In the genomic region with DNA sequence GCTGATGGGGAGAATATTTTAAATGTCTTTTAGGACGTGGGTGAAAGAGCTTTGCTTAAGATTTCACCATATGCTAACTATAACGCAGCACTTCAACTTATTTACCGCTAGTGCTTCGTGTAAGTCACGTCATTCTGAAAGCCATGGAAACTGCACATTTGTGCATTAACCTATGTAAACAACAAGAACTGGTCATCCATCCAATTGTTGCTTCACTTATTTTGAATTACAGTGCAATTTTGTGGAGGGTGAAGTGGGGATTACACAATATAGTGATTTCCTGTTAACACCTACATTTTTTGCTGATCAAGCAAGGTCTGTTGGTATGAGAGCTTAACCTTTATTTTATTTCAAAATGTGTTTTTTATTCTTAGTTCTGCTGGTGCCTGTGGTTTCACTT, we compare ENCODE assay signal across 22 mouse cellular contexts.
A peak's percentile ranks its signal among the peaks of the same experiment; 100 is the strongest.
DNase-seq lines count a peak whose midpoint lies in the region; ATAC-seq and TF ChIP-seq lines count a peak whose summit lies in the region.
"Had no signal": no experiment of that assay in that cellular context is flagged by ENCODE, and none has a peak within 500 bp of the region (broad histone marks: within the 10 kb centered on the region; RNA-seq: fewer than 3 reads in every experiment).

No protein-coding gene starts in this region.

- no peak for TF ChIP-seq CTCF in lung, postnatal 0 days (IDR thresholded peaks at IDR 0.05)

- no peaks in the 10 kb centered on the region for H3K27me3 ChIP-seq in heart, embryonic 15.5 days
- no peaks in the 10 kb centered on the region for H3K27me3 ChIP-seq in lung, postnatal 0 days (replicated peaks; ENCODE audit: insufficient read depth, low read length)
- H3K27me3 ChIP-seq in limb, embryonic 15.5 days: no peaks in the 10 kb centered on the region
- H3K27me3 ChIP-seq: embryonic facial prominence, embryonic 15.5 days; forebrain, embryonic 15.5 days; hindbrain, embryonic 13.5 days; midbrain, embryonic 12.5 days; neural tube, embryonic 15.5 days had no signal

- peaks cover 24% of the 10 kb centered on the region for H3K4me1 ChIP-seq in heart, embryonic 15.5 days (replicated peaks)
- H3K4me1 ChIP-seq in lung, postnatal 0 days (ENCODE audit: insufficient read depth, low read depth, low read length): peaks cover 4% of the 10 kb centered on the region; the same call in 1 of the 2 replicates
- H3K4me1 ChIP-seq in limb, embryonic 15.5 days: peaks cover 9% of the 10 kb centered on the region; the same call in 1 of the 2 replicates

- DNase-seq in heart, postnatal 10 days: no peak
- DNase-seq in lung, postnatal 0 days (ENCODE audit: low spot score): peak; percentile 74
- DNase-seq in lung, postnatal 14 days: no peak
- no peak for DNase-seq in left cerebral cortex, postnatal 14 days (ENCODE audit: low spot score in 2 of 2)
- DNase-seq in frontal cortex, postnatal 25 days (ENCODE audit: low spot score in 2 of 2): no peak
- DNase-seq: adrenal gland, postnatal 14 days; cerebellum, adult 9-10 months; heart, postnatal 36 days; kidney, adult 8-10 months; kidney, postnatal 14 days; liver; liver, postnatal 0 days had no signal

- peak; percentile 66 for TF ChIP-seq EP300 in lung, postnatal 0 days (IDR thresholded peaks at IDR 0.05)

- peak overlapping the region; percentile 64; the same call in 1 of the 2 replicates for H3K27ac ChIP-seq in heart, embryonic 15.5 days
- peak overlapping the region; percentile 51 for H3K27ac ChIP-seq in lung, postnatal 0 days (ENCODE audit: low read length)
- 0 out of 2 replicates have a peak overlapping the region, but pooled peaks have one; percentile 54 for H3K27ac ChIP-seq in limb, embryonic 15.5 days
- H3K27ac ChIP-seq: embryonic facial prominence, embryonic 15.5 days; hindbrain, embryonic 13.5 days; midbrain, embryonic 12.5 days; neural tube, embryonic 15.5 days; stomach, postnatal 0 days had no signal

- ATAC-seq in heart, embryonic 15.5 days (replicated peaks; ENCODE audit: insufficient number of reproducible peaks, insufficient read depth, low FRiP score, low read depth): no peak
- ATAC-seq in lung, postnatal 0 days: peak; percentile 52
- 0 out of 2 replicates have a peak, but pooled peaks have one; percentile 18 for ATAC-seq in common myeloid progenitor, adult 5-6 weeks (replicated peaks; ENCODE audit: low read depth, poor library complexity, severe bottlenecking)
- ATAC-seq in limb, embryonic 15.5 days (ENCODE audit: insufficient number of reproducible peaks, low FRiP score, low TSS enrichment, low read depth): no peak
- ATAC-seq: forebrain, embryonic 15.5 days; liver, postnatal 0 days had no signal

- H3K9ac ChIP-seq in heart, embryonic 15.5 days: no peak overlapping the region
- H3K9ac ChIP-seq in lung, postnatal 0 days (replicated peaks; ENCODE audit: low read depth): no peak overlapping the region
- H3K9ac ChIP-seq in limb, embryonic 15.5 days: no peak overlapping the region
- H3K9ac ChIP-seq: embryonic facial prominence, embryonic 15.5 days; forebrain, embryonic 15.5 days; hindbrain, embryonic 13.5 days; liver, postnatal 0 days; midbrain, embryonic 12.5 days; neural tube, embryonic 15.5 days had no signal

- WGBS in heart, embryonic 15.5 days: 78% methylated on average over 5 of the region's 5 CpGs
- 42% methylated on average over 5 of the region's 5 CpGs for WGBS in lung, postnatal 0 days
- WGBS in limb, embryonic 15.5 days: 57% methylated on average over 5 of the region's 5 CpGs

- H3K4me3 ChIP-seq in heart, embryonic 15.5 days: no peak overlapping the region
- H3K4me3 ChIP-seq in lung, postnatal 0 days (ENCODE audit: low read depth, low read length): no peak overlapping the region
- no peak overlapping the region for H3K4me3 ChIP-seq in limb, embryonic 15.5 days
- H3K4me3 ChIP-seq: embryonic facial prominence, embryonic 15.5 days; forebrain, embryonic 15.5 days; heart, embryonic 10.5 days; hindbrain, embryonic 13.5 days; midbrain, embryonic 12.5 days; neural tube, embryonic 15.5 days had no signal

- H3K9me3 ChIP-seq in heart, embryonic 15.5 days (replicated peaks): no peaks in the 10 kb centered on the region
- H3K9me3 ChIP-seq in lung, postnatal 0 days (ENCODE audit: low read length): no peaks in the 10 kb centered on the region
- no peaks in the 10 kb centered on the region for H3K9me3 ChIP-seq in limb, embryonic 15.5 days
- H3K9me3 ChIP-seq: embryonic facial prominence, embryonic 15.5 days; forebrain, embryonic 15.5 days; heart, embryonic 10.5 days; hindbrain, embryonic 13.5 days; midbrain, embryonic 12.5 days; neural tube, embryonic 15.5 days had no signal

- intact Hi-C loops in heart, postnatal 10 days (cut with DNase I): no loop called here
- intact Hi-C loops in left cerebral cortex, postnatal 14 days (cut with DNase I): no loop called here

- no peaks in the 10 kb centered on the region for H3K36me3 ChIP-seq in heart, embryonic 15.5 days
- no peaks in the 10 kb centered on the region for H3K36me3 ChIP-seq in lung, postnatal 0 days (ENCODE audit: insufficient read depth, low read length)
- H3K36me3 ChIP-seq in limb, embryonic 15.5 days: no peaks in the 10 kb centered on the region
- H3K36me3 ChIP-seq: embryonic facial prominence, embryonic 15.5 days; forebrain, embryonic 15.5 days; heart, embryonic 10.5 days; hindbrain, embryonic 13.5 days; midbrain, embryonic 12.5 days; neural tube, embryonic 15.5 days had no signal

- H3K4me2 ChIP-seq in heart, embryonic 15.5 days: no peak overlapping the region
- no peak overlapping the region for H3K4me2 ChIP-seq in lung, postnatal 0 days (replicated peaks; ENCODE audit: low read depth, low read length)
- H3K4me2 ChIP-seq in limb, embryonic 15.5 days: no peak overlapping the region
- H3K4me2 ChIP-seq: embryonic facial prominence, embryonic 15.5 days; forebrain, embryonic 15.5 days; hindbrain, embryonic 13.5 days; midbrain, embryonic 12.5 days; neural tube, embryonic 15.5 days had no signal

Comparison
In these comparisons a context has a peak if more than half of its experiments do, and no peak if none do; other contexts are left out.
1. ATAC-seq: peak in lung, postnatal 0 days (single experiment) and common myeloid progenitor, adult 5-6 weeks (single experiment); none in heart, embryonic 15.5 days (single experiment) and limb, embryonic 15.5 days (single experiment).
2. Peak in every context shown above with its lines, with median percentiles within 50 percentile points of each other: H3K27ac ChIP-seq.